Mouse (Mus musculus) c-Kit-positive CD71-positive TER-119-positive erythroid progenitor cells, embryonic 14.5 days (primary cell): Measurements from ENCODE around the gene Sh2d7.
"Not testable (repeated sequence)": the region's sequence is repeated elsewhere in the genome, so short reads cannot be mapped to it uniquely, and the experiment has no call there.

ENCODE experiments used
- DNase-seq: peaks from one replicate; pipeline ENCODE4 v3.0.0-alpha.2; 2013; ENCODE audit warnings: low spot score

The Sh2d7 gene

GRCm38 (mm10) chr9:54544212-54544953, 5.6 kb downstream of the Sh2d7 start:
- DNase-seq, result no peak

DNA sequence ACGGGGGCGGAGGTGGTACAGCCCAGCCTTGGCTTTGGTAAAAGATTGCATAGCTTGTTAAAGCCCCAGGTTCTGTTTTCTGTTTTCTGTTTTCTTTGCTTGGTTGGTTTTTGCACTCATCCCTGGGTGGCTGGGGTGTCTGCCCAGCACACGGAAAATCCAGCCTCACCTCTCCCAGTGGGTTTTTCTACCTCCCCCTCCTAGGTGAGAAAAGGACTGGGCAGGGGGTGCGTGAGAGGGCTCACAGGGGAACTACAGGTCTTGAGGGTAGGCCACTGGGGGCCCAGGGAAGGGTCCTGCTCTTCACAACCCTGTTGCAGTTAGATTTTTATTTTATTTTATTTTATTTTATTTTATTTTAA, 6.2 kb downstream of the Sh2d7 start:
- DNase-seq, result no peak

DNA sequence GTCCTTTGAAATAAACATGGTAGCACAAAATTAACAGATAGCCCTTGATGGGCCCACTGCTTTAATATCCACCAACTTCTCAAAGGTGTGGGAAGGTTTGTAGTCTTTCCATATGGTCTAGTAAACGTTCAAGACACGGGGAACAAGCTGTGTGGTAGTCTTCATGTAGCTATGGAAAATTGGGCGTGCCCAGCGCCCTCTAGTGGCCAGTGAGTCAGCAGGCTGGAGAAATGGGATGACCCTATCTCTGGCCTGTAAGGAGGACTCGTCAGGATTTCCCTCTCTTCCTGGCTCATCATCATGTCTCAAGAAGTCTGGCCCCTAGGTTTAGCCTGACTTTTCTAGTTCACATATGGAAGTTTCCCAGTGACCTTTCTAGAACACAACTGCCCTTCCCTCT, 8.8 kb downstream of the Sh2d7 start:
- DNase-seq, result peak; percentile 55

DNA sequence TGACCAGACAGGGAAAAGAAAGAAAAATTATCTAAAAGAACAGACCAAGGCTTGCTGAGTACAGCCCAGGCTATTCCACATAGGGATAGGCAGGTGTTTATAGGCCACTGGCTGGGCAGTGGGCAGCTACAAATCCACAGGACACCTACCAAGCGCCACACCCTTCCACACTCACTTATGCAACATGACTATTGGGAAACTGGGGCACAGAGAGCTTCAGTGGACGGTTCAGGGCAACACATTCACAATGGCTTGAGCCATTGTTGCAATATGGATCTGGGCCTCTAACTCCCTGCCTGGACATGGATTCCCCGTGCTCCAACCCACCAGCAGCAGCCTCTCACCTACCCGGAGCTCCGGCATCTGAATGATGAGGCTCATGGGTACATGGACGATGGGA, 10.6 kb downstream of the Sh2d7 start:
- no peak for DNase-seq

- peak; percentile 27 for DNase-seq
These were observed 13.6 kb downstream of the Sh2d7 start for GRCm38 (mm10) chr9:54552409-54552808.

DNA sequence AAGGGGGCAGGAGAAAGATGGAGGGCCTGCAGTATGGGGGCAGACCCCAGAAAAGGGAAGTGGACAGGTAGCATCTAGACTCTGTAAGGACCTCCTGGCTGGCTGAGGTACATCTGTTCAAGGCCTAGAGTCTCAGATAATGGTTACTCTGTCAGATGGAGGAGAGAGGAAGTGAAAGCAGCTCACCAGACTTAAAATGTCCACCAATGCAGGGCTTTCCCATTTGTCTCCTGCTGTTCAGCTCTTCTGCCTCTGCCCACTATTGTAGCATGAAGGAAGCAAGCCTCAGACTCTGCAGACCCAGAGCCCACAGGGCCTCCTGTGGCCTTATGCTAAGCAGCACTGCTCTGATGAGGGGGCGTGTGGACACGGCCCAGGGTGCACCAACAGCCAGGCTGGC, 16.3 kb downstream of the Sh2d7 start:
- DNase-seq, result no peak

DNA sequence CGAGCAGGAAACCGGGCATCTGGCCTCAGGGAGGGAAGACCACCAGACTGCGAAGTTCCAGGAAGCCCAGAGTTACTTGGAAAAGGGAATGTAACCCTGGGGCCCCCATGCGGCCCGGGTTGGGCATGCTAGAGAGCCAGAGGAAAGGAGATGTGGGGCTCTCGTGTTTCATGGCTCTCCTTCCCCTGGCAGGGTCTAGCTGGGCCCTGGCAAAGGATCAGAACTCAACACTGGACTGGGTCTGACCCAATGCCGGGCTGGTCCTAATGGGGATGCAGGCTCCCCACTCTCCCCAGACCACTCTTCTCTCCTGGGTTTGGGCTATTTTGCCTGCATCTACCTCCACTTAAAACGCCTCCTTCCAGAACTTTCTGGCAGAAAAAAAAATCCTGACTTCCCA, 19.9 kb downstream of the Sh2d7 start:
- no peak for DNase-seq

DNA sequence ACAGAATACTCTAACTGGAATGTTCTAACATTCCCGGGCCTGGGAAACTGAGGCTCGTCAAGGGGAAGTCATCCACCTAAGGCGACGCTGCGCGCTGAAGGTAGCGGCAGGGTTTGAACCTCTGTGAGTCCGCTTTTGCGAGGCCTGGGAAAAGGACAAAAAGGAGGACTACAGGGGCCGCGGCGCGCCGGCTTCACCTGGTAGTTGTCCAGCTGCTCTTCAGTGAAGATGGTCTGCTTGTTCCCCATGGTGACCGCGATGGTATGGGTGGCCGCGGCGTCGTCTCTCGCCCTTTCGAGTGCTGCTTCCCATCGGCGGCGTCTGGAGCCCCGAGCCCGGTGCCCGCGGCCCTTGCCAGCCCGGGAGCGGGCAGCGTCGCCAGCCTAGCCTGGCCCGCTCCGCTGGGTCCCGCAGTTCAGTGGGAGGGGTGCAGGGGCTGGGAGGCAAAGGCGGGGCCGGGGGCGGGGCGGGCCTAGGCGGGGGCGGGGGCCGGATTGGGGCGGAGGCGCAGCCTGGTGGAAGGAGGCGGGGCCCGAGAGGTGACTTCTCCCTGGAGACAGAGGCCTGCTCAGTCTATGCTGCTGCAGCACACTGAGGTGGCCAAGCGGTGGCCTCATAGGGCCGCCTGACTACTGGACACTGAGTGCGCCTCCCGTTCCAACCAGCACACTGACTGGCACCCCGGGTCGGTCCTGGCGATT, 21.1 kb downstream of the Sh2d7 start, which contains the start of gene Cib2:
Gene Cib2 (minus strand): TSS at position 448 of the 701 bp plus-strand sequence.
- peak; percentile 62 for DNase-seq

DNA sequence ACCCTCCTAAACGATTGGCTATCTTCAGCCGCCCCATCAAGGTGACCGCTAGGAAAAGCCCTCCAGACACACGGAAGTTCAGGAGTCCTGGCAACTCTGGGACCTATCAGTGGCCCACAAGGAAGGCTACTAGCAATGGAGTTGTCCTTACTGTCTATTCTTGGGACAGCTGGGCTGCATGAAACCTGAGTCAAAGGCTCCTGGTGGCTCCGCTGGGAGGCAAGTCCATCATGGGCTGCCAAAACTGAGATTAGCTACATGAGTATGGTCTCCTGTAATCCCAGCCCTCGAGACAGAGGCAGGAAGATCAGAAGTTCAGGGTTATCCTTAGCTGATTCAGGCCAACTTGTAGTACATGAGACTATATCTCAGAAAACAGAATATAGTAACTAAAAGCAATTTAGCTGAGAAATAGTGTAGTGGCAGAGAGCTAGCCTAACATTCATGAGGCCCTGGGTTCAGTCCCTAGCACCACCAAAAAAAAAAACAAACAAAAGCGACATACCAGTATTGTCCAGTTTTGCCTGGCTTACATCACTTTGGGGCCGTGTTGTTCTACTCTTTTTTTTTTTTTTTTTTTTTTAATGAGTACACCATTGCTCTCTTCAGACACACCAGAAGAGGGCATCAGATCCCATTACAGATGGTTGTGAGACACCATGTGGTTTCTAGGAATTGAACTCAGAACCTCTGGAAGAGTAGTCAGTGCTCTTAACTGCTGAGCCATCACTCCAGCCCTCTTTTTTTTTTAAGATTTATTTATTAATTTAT, 22.2 kb downstream of the Sh2d7 start:
- no peak for DNase-seq

DNA sequence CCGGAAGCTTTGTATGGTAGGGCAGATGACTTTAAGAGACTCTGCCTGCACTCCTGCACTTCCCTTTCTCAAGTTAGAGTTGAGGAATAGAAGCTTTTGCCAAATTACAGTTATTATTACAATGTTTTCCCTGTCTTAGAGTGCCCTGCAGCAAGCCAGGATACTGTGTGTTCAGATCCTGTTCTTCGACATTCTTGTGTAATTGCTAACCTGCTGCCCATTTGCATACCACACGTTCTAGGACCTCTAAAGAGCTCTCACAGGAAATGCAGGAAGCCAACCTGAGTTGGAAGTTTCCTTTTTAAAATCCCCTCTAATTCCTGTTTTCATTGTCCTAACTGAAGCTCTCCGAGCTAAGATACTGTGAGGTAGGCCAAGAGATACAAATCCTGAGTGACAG, 28.2 kb downstream of the Sh2d7 start:
- no peak for DNase-seq

- DNase-seq, result no peak
These were observed 29.9 kb downstream of the Sh2d7 start for GRCm38 (mm10) chr9:54568732-54569131.

DNA sequence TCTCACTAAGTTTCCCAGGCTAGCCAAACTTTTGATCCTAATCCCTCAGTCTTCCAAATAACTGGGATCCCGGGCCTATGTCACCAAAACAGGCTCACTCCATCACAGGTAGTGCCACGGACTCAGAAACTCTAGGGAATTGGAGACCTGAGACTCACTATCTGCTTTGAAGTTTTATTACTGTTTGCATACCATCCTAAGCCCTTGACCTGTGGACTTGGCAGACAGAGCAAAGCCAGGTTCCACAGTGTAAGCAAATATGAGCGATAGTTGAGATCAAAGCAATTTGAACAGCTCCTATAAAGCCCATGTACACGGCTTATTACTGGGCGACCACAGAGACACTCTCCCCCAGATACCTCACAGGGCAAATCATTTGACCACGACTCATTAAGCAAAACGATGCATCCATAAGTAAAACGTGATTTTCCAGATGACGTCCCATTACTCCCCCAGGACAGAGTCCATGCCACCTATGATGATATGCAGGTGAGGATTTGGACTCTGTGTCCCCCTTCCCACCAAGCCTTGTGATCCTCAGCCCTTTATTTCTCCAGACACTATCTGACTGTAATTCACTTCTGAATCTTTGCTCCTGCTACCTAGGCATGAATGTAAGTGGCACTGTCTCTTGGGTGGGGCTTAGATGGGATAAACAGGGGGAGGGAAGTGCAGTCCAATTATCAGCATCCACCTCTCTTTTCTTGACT, 32.5 kb downstream of the Sh2d7 start:
- DNase-seq, result no peak

GRCm38 (mm10) chr9:54583712-54584111, 44.9 kb downstream of the Sh2d7 start:
- no peak for DNase-seq

GRCm38 (mm10) chr9:54584127-54584526, 45.3 kb downstream of the Sh2d7 start:
- DNase-seq, result not testable (repeated sequence)

GRCm38 (mm10) chr9:54585839-54586198, 47.0 kb downstream of the Sh2d7 start:
- DNase-seq, result no peak

GRCm38 (mm10) chr9:54586199-54587061, 47.6 kb downstream of the Sh2d7 start, which contains the start of gene Idh3a:
Gene Idh3a (plus strand): TSS chr9:54586334.
- DNase-seq, result peak; percentile 95

DNA sequence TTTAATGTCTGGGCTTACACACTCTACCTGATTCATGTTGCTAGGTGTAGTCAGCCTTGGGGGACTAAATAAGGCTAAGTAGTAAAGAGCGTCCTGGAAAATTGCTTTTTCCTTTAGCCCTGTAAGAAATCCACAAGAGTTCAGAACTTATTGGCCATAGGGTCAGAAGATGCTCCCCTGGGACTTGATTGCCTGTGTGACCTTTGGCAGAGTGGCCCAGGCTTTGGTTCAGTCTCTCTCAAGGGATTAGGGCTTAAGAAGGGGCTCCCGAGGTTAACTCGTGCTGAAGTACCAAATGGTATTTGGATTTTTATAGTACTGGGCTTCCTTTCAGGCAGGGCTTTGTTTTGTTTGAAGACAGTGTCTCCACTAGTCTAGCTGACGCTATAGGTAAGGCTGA, 49.1 kb downstream of the Sh2d7 start:
- DNase-seq, result no peak

GRCm38 (mm10) chr9:54593652-54594051, 54.9 kb downstream of the Sh2d7 start:
- DNase-seq, result not testable (repeated sequence)
